Mouse (Mus musculus) kidney, adult 2 months (tissue): ENCODE measurements at regions not wholly inside any gene's neighbourhood (a gene's known extent, or its start where the extent isn't known, plus 50 kb on each side); places are given as distances from the start of the nearest gene placed in this dataset.

Experiments used
- CTCF ChIP-seq: fragments of 200-500 bp; conservative IDR thresholded peaks from 2 replicates; pipeline ENCODE4 v1.5.1; 2011; ENCODE audit warnings: low read depth, mild to moderate bottlenecking, control low read depth, low read length, moderate library complexity, mixed read lengths; ENCODE audit not compliant: insufficient read depth, insufficient read length
- POLR2A ChIP-seq: fragments of 200-500 bp; IDR thresholded peaks from one replicate; pipeline ENCODE4 v1.6.1; 2011; ENCODE audit warnings: low read depth, low read length, control low read depth

DNA sequence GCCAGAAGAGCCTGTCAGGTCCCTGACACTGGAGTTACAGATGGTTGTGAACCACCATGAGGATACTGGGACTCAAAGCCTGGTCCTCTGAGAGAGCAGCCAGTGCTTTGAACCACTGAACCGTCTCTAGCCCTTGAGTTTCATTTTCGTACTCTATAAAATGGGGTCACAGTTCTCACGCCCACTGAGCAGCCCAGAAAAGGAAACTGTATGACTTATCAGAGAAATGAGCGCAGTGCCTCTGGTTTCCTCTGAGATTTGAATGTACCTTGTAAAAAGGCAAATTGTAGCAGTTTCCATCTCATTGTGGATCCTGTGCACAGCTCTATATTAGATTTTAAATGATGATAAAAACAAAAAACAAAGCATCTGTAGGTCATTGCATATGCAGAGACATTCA lies 108.9 kb upstream of the Spata13 start:
- TF ChIP-seq POLR2A: no peak
- no peak for TF ChIP-seq CTCF
